Mouse (Mus musculus) ES-Bruce4 (cell line): ENCODE results near the gene Ifitm1. TPM values are rescaled to one million over a fixed set of nuclear protein-coding genes. Genes with fewer than 3 reads are reported as not detected.
"Not testable (repeated sequence)": the region's sequence is repeated elsewhere in the genome, so short reads cannot be mapped to it uniquely, and the experiment has no call there.

Source experiments
- H3K27ac ChIP-seq: 2 replicates; pipeline ENCODE4 v1.5.1; 2012; ENCODE audit warnings: low read length, inconsistent platforms; ENCODE audit not compliant: insufficient read depth
- H3K27me3 ChIP-seq: 2 replicates; pipeline ENCODE4 v1.6.1; 2012; ENCODE audit warnings: mild to moderate bottlenecking, low read length, inconsistent platforms; ENCODE audit not compliant: control insufficient read depth, poor library complexity, insufficient read depth, severe bottlenecking
- H3K36me3 ChIP-seq: 2 replicates; pipeline ENCODE4 v1.6.1; 2012; ENCODE audit warnings: inconsistent platforms, mild to moderate bottlenecking, low read length, moderate library complexity; ENCODE audit not compliant: control insufficient read depth, poor library complexity, insufficient read depth, severe bottlenecking
- H3K4me1 ChIP-seq: one replicate; pipeline ENCODE4 v1.8.1; 2011; ENCODE audit warnings: low read length; ENCODE audit not compliant: control insufficient read depth, insufficient read depth
- H3K4me3 ChIP-seq: 2 replicates; pipeline ENCODE4 v1.5.1; 2011; ENCODE audit warnings: low read depth, mild to moderate bottlenecking, low read length
- H3K9ac ChIP-seq: 2 replicates; pipeline ENCODE4 v1.6.1; 2012; ENCODE audit warnings: low read depth, mild to moderate bottlenecking, inconsistent platforms; ENCODE audit not compliant: poor library complexity, severe bottlenecking
- H3K9me3 ChIP-seq: replicated peaks from 2 replicates; pipeline ENCODE4 v1.6.1; 2012; ENCODE audit warnings: mild to moderate bottlenecking, low read length, inconsistent platforms; ENCODE audit not compliant: control insufficient read depth, poor library complexity, insufficient read depth, severe bottlenecking
- CTCF ChIP-seq: IDR thresholded peaks from one replicate; pipeline ENCODE4 v1.8.1; 2011; ENCODE audit warnings: low read depth, low read length
- EP300 ChIP-seq: IDR thresholded peaks from 2 replicates; pipeline ENCODE4 v1.6.1; 2011; ENCODE audit warnings: low read depth, low read length; ENCODE audit not compliant: insufficient read depth
- POLR2A ChIP-seq: IDR thresholded peaks from one replicate; pipeline ENCODE4 v1.8.1; 2011; ENCODE audit warnings: low read length; ENCODE audit not compliant: insufficient read depth
- polyA plus RNA-seq: library from polyadenylated mRNA; stranded (reverse); fragments of >200 nt; gene quantifications from 2 replicates; pipeline ENCODE4 v1.2.4, GENCODE M21; 2011; ENCODE audit warnings: low read depth; ENCODE audit not compliant: missing spikeins, insufficient read depth, insufficient read length

The Ifitm1 gene
- polyA plus RNA-seq, 1 experiment: 501 TPM

DNA sequence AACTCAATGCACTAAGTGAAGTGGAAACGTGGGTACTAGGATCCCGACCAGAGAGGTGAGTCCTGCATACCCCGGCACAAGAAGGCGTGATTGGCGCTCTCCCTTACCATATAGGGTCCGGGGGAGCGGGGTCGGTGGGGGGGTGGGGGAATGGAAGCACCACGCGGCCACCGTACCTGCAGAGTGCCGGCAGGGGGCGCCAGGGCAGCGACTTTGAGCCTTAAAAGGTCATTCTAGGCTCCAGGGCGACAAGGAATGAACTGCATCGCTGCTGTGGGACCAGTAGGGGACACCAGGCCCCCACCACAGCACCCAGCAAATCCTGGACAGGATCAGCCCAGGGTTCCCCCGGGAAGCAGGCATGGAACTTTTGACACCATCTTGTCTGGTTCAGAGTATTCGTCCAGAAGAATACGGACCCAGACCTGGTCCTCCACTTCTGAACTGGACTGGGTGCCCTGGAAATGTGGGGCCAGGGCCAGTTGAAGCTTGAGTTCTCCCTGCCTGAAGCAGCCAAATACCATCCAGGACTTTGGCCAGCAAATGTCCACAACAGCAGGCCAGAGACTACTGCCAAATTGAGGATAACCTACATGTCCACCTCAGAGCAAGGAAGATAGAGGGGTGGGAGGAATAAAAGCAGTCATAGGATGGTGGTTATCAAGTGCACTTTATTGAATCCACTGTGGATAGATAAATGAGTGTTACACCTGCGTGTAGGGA, 42.1 kb downstream of the Ifitm1 start:
- peaks cover 13% of the 10 kb centered on the region for H3K4me1 ChIP-seq
- no peaks in the 10 kb centered on the region for H3K27me3 ChIP-seq
- H3K9ac ChIP-seq: peak overlapping the region; percentile 63
- no peaks in the 10 kb centered on the region for H3K36me3 ChIP-seq
- peak overlapping the region; percentile 95 for H3K27ac ChIP-seq
- H3K9me3 ChIP-seq: no peaks in the 10 kb centered on the region
- TF ChIP-seq CTCF: peak; percentile 97
- TF ChIP-seq EP300: peak; percentile 84
- TF ChIP-seq POLR2A: no peak
- H3K4me3 ChIP-seq: peak overlapping the region; percentile 87

DNA sequence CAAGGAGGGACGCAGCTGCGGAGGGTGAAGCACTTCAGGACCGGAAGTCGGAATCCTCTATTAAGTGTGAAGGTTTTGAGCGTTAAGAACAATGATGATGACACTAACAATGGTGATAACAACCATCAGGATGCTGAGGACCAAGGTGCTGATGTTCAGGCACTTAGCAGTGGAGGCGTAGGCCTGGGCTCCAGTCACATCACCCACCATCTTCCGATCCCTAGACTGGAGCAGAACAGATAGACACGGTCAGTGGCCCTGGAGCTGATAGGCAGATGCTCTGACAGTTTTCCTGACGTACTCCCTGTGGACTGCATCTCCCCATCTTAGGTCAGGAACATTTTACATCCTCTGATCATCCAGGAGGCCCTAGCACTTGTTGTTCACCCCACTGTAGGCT, 42.6 kb downstream of the Ifitm1 start:
- peak overlapping the region; percentile 87 for H3K4me3 ChIP-seq
- no peaks in the 10 kb centered on the region for H3K36me3 ChIP-seq
- peak overlapping the region; percentile 87 for H3K27ac ChIP-seq
- no peaks in the 10 kb centered on the region for H3K27me3 ChIP-seq
- TF ChIP-seq EP300 (no peak), CTCF (no peak), POLR2A (no peak)
- H3K9me3 ChIP-seq: no peaks in the 10 kb centered on the region
- peaks cover 13% of the 10 kb centered on the region for H3K4me1 ChIP-seq
- H3K9ac ChIP-seq: peak overlapping the region; percentile 63

DNA sequence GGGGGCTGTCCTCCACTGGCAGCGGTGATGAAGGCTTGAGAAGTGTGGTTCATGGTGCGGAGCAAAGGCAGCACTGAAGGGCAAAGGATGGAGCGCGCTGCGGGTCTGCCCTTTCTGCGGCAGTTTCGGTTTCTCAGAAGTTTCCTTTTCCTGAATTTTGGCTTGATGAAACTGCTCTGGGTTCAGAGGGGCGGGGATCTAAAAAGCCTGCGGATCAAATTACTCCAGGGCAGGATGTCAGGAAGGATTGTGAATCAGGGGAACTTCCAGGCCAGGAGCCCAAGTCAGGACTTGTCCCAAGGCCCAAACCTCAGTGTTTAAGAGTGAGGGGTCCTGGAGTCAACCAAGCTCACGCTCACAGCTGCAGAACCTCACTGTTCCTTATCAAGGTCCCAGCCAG, 43.6 kb downstream of the Ifitm1 start, which contains the start of gene Ifitm3:
Gene Ifitm3, minus strand, starts transcription at position 178 of the 400 bp plus-strand sequence.
- TF ChIP-seq EP300: no peak
- Histone ChIP-seq H3K36me3 (no peaks in the 10 kb centered on the region), H3K9ac (peak within 1 kb of the TSS; percentile 63), H3K27me3 (no peaks in the 10 kb centered on the region), H3K4me1 (peaks cover 13% of the 10 kb centered on the region), H3K9me3 (no peaks in the 10 kb centered on the region), H3K4me3 (peak within 1 kb of the TSS; percentile 87), H3K27ac (peak within 1 kb of the TSS; percentile 95)

DNA sequence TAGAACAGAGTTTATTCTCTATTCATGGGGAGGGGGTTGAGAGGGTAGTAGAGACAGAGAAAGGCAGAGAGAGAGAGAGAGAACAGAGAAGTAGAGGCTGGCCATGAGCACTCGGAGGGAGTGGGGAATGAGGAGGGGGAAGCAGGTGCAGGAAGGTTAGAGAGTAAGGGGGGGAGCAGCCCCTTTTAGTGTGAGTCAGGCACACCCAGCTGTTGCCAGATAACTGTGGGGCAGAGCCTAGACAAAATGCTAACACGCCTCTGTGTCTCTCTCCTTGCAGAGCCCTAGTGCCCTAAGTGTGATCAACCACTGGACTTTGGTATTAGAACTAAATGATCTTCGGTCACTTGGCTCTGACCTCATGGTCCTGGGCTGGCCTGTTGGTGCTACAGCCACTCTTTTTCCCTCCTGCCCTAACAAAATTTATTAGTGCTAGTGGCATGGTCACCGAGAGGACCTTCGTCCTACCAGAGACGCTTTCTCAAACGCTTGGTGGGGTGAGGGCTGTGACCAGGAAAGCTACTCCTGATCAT, 44.3 kb downstream of the Ifitm1 start:
- Histone ChIP-seq H3K4me3 (no peak overlapping the region), H3K36me3 (no peaks in the 10 kb centered on the region), H3K27ac (peak overlapping the region; percentile 95), H3K27me3 (no peaks in the 10 kb centered on the region), H3K9ac (peak overlapping the region; percentile 63), H3K9me3 (no peaks in the 10 kb centered on the region), H3K4me1 (peaks cover 13% of the 10 kb centered on the region)
- no peak for TF ChIP-seq CTCF
- no peak for TF ChIP-seq EP300
- TF ChIP-seq POLR2A: no peak

GRCm38 (mm10) chr7:141016707-141017697, 50.0 kb downstream of the Ifitm1 start:
- peaks cover 5% of the 10 kb centered on the region for H3K4me1 ChIP-seq
- no peak overlapping the region for H3K9ac ChIP-seq
- no peak overlapping the region for H3K4me3 ChIP-seq
- no peaks in the 10 kb centered on the region for H3K36me3 ChIP-seq
- H3K27me3 ChIP-seq: no peaks in the 10 kb centered on the region
- H3K27ac ChIP-seq: no peak overlapping the region
- no peaks in the 10 kb centered on the region for H3K9me3 ChIP-seq
- TF ChIP-seq EP300 (no peak), CTCF (no peak), POLR2A (no peak)

- H3K4me1 ChIP-seq, H3K27ac ChIP-seq, H3K9me3 ChIP-seq, H3K9ac ChIP-seq, H3K4me3 ChIP-seq, H3K36me3 ChIP-seq, H3K27me3 ChIP-seq: not testable (repeated sequence)
These were observed 50.8 kb downstream of the Ifitm1 start, which contains the start of gene Ifitm6 for GRCm38 (mm10) chr7:141017824-141018223. Ifitm6 (minus strand) TSS chr7:141017924.
